Mouse (Mus musculus): Measurements from ENCODE around the gene Tcte2.
"Not testable (repeated sequence)": the region's sequence is repeated elsewhere in the genome, so short reads cannot be mapped to it uniquely, and the experiment has no call there.

Gene Tcte2

DNA sequence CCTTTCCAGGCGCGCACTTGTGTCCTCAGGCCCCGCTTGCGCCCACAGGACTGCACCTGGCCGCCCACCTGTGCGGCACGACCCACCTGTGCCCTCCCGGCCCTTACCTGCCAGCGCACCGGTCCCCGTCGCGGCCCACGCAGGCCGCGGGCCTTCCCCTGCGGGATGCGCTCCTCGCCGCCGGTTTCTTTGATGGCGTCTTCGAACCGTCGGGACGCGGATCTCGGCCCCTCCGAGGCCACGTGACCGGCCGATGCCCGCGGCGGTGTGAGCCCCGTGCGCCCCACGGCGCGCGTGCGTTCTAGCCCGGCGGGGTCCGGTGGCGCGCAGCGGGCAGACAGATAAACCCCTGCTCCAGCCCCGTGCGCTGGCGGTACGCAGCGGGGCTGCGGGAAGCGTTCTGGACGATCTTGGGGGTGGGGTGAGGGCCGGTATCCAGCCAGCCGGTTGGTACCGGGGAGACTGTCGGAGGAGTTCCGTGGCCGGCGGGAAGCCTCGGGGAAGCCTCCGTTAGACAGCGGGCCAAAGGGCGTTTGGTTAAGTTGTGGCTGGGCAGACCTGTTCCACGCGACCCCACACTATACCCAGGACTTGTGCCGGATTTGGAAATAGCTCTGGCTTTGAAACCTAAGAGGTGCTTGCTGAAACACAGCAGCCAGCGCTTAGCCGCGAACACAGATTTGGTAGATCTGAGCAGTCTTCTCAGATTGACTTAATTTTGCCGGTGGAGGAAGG lies at the start of gene Tcte2:
Tcte2 (minus strand) TSS at position 647 of the 735 bp plus-strand sequence.
- peak; percentile 52 for DNase-seq

DNA sequence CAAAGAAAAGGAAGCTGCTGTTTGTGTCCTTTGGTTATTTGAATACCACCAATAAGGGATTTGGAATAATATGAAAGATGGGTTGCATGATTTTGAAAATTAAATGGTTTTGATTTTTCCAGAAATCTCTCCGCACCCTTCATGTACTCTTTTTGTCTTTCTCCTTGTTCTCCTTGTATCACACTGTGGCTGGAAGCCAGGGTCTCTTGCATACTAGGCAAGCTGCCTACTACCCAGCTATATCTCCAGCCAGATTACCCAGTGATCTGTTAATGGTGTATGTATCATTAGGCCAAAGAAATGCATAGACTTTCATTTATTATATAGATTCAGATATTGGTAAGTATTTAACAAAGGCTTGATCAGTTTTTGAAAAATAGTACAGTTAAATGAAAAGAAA lies 44.4 kb upstream of the Tcte2 start:
- DNase-seq = no peak

DNA sequence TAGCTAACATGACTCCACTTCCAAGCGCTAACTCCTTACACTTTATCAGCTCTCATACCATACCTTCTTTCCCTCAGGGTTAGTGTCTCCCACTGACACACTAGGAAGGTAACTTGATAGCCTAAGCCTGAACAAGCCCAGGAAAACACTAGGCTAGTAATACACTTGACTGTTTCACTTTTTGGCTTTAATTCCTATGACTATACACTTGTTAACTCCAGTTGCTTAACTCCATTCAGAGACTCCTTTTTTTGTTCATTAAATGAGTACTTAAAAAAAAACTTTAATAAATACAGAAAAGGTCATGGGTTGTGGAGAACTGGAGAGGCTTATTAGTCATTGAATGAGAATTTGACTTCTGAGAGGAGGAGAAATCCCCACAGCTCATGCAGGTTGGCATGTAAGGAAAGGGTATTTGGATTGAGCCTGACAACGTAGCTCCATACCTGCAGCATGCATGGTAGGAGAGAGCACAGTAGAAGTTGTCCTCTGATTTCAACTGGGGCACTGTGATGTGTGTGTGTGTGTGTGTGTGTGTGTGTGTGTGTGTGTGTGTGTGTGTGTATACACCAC lies 41.3 kb upstream of the Tcte2 start:
- DNase-seq = no peak

DNA sequence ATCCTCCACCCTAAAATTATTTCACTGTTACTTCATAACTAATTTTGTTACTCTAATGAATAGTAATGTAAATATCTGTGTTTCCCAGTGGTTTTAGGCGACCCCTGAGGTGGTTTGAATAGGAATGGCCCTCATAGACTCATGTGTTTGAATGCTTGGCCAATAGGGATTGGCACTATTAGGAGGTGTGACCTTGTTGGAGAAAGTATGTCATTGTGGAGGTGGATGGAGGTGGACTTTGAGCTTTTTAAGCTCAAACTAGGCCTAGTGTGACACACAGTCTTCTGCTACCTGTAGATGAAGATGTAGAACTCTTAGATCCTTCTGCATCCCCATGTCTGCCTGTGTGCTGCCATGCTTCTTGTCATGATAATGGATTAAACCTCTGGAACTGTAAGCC lies 36.1 kb upstream of the Tcte2 start:
- no peak for DNase-seq

DNA sequence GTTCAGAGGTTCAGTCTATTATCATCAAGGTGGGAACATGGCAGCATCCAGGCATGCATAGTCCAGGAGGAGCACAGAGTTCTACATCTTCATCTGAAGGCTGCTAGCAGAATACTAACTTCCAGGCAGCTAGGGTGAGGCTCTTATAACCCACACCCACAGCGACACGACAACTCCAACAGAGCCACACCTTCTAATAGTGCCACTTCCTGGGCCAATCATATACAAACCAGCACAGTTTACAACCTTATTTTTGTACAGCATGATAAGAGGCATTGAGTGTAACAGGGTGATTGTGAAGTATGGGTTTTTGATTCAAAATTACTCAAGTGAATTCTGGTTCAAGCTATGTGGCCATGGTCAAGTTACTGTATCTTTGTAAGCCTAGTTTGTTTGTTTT lies 28.4 kb upstream of the Tcte2 start:
- not testable (repeated sequence) for DNase-seq

DNA sequence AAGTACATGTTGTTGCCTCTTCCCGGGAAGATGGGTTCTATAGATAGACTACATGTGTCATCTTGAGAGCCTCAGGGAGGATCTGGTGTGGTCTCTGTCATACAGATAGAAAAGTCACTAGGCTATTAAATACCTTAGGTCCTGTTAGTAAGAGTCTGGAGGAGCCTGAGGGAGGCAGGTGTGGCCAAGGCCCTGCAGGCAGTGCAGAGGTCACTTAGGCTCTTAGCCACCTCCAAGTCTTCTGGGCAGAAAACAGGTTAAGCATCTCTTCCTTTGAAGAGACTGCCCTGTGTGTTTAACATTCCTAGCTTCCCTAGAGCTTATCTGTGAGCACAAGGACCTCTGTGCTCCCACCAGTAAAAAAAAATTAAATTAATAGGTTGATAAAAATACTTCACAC lies 21.8 kb upstream of the Tcte2 start:
- no peak for DNase-seq

DNA sequence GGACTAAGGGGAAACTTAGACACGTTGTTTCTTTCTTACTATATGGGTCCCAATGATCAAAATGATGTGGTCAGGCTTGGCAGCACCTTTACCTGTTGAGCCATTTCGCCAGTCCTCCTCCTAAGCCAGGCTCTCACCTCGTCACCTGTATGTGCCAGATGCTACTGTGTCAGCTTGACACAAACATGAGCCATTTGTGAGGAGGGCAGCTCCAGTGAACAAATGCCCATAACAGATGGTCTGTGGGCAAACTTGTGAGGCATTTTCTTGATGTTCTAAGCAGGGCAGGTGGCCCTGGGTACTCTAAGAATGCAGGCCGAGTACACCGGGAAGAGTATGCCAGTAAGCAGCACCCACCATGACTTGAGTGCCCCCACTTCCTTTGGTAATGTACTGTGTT lies 20.3 kb upstream of the Tcte2 start:
- DNase-seq = no peak

DNA sequence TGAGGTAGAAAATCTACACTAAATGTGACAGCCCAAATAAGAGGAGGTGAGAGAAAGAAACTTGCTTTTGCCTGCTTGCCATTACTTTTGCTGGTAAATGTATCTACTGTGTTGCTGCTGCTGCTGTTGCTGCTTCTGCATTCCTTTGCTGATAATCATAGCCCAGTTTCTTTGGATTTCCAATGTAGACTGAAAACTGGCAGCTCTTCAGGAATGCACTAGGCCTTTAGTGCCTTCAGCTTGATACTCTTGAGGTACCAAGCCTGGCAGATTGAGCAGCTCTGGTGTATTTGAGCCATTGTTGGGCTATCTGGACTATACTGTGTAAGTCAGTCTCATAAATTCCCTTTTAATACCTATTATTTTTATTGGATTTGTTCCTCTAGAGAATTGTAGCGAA lies 17.2 kb upstream of the Tcte2 start:
- DNase-seq = no peak

DNA sequence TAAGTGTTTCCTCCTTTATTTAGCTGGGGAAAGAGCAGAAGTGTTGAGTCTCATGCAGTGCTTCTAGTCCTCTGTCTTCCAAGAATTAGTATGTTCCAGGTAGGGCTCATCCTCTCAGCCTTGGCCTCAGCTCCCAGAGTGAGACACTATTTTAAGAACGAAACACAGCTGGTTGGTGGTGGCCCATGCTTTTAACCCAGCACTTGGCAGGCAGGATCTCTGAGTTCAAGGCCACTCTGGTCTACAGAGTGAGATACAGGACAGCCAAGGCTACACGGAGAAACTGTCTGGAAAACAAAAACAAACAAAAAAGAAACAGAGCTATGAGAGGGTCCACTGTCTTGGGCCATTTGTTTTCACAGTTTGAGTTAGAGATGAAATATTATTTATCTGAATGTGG lies 16.1 kb upstream of the Tcte2 start:
- no peak for DNase-seq

DNA sequence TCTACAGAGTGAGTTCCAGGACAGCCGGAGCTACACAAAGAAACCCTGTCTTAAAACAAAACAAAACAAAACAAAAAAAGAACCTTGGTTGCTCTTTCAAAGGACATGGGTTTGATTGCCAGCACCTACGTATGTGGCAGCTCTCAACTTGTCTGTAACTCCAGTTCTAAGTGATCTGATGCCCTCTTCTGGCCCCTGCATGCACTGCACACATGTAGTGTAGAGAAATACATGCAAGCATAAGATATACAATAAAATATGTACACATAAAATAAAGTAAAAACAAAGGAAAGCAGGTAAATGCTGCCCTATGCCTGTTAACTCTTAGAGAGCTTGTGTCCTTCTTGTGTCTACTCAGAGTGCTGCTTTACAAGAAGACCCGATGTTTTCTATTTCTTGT lies 7.6 kb upstream of the Tcte2 start:
- DNase-seq = peak; percentile 57

DNA sequence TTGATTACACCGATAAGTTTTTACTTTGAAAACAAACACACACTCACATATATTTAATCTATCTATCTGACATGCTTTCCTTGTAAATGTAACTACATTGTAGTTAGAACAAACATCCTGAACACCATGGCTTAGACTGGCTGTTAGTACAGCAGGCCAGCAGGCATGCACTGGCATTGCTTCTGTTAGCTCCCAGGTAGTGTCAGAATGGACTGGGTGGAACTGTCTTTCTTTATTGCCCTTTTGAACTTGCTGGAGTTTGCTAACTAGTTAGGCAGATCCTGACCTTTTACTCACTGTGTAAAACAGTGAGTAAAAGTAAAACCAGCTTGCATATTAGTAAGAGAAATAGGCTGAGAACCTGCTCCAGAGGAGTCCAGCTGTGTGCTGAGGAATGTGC lies 6.9 kb upstream of the Tcte2 start:
- DNase-seq = peak; percentile 68

DNA sequence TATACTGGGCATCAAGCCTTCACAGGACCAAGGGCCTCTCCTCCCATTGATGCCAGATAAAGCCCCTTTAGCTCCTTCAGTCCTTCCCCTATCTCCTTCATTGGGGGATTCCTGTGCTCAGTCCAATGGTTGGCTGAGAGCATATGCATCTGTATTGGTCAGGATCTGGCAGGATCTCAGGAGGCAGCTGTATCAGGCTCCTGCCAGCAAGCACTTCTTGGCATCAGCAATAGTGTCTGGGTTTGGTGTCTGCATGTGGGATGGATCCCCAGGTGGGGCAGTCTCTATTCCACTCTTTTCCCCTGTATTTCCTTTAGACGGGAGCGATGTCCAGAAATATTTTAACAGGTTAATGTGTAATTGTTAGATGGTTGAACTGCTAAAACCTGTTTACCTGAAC lies 3.3 kb upstream of the Tcte2 start:
- DNase-seq = peak; percentile 41

DNA sequence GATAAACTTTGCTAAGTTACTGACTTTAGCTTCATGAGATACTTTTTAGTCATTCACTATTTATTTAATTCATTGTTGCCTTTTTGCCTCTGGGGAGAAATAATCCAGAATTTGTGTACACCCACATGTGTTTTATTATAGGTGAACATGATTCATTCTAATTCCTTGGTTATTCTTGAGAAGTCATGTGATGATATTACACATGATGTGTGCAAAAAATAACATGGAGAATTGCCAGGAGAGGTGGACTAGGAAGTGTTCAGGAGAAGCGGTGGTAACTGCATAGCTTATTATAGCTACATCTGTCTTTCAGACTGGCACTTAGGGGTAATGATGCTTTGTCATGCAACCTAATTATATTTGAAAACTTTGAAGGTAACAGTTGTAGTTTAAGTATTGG lies 2.2 kb upstream of the Tcte2 start:
- no peak for DNase-seq

DNA sequence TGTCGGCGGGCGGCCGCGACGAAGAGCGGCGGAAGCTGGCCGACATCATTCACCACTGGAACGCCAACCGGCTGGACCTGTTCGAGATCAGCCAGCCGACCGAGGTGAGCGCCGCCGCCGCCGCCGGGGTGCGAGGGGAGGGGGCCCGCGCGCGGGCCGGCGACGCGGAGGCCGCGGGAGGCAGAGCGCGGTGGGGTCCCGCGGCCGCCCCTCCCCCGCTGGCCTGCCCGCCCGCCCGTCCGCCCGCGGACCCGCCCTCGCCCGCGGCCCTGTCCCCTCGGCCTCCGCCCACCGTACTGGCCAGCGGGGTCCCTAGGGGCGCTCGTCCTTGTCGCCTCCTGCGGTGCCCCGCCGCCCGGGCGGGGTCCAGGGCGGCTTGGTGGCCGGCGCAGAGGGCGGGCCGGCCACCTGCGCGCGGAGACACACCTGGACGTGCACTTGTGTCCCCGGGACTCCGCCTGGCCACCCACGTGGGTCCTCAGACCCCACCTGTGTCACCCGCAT lies 898 bp downstream of the Tcte2 start:
- DNase-seq = no peak

DNA sequence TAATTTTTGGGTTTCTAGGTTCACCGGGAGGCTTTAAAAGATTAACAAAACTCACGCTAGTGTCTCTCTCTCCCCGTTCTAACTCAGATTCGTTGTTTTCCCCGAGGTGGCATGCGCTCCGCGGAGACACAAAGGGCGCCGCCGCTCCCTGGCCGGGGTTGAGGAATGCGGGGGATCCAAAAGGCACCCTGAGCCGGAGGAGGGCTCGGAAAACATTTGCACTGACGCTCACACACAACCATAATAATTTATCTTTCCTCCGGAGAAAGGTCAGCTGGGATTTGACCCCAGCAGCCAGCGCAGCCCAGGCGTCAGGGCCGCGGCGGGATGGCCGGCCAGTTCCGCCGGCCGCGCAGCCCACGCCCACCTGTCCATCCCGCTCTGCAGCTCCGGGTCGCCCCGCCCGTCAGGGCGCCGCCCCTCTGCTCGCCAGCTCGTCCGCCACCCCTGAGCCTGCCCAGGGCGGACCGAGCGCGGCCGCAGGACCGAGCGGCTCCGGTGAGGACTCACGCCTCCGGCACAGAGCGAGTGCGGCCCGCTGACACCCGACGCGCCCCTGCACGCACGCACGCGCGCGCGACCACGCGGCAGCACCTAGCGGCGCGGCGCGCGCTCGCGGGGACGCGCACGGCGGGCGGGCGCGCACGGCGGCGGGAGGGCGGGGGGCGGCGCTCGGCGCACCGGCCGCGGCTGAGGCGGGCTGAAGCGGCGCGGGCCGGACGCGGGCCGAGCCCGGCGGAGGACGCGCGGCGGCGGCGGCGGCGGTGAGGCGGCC lies 1.6 kb downstream of the Tcte2 start, which contains the start of gene Afdn:
Afdn (plus strand) TSS at position 687 of the 775 bp plus-strand sequence.
- peak; percentile 89 for DNase-seq

DNA sequence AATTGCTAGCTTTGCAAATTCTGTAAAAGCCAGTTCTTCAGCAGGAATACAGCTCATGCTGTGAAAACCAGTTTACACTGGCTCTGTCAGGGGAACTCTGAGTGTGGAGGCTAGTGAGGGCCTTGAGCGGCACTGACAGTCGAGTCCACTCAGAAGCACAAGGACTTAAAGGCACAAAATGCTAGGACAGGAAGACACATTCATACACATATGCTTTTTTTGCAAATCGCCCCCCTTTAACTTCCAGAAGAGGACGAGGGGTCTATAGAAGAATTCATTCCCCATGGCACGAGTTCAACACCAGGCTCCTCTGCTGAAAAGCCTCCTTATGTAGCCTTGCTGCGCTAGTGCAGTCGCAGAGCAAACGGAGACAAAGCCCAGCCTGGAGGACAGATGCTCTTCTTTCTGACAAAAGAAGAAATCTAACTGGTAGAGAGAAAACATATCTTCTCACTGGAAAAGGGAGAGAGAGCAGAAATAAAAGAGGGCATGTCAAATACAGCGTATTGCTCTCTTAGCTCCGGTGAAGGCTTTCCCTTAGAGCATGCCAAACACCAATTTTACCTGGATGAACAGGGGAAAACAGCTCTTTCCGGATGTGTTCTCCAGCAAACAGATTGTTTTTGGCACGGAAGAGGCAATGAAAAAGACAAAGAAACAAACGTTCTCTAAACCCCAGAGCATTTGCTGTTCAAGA lies 2.3 kb downstream of the Tcte2 start:
- peak; percentile 59 for DNase-seq

DNA sequence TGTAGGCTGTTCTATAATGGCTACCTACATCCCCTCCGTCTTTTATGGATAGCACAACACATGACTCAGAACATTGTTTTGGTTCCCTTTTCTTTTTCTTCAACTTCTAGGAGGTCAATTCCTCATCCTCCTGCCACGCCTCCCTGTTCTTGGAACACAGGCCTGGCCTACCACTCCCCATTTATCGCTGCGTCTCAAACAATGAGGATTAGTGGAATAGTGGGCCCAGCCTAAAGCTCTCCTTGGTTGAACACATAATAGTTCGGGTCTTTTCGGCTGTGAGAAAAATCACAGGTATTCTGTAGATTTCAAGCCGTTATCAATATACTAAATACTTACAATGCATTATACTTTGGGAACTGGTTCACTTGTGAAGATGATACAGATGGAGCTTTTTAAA lies 3.0 kb downstream of the Tcte2 start:
- no peak for DNase-seq

DNA sequence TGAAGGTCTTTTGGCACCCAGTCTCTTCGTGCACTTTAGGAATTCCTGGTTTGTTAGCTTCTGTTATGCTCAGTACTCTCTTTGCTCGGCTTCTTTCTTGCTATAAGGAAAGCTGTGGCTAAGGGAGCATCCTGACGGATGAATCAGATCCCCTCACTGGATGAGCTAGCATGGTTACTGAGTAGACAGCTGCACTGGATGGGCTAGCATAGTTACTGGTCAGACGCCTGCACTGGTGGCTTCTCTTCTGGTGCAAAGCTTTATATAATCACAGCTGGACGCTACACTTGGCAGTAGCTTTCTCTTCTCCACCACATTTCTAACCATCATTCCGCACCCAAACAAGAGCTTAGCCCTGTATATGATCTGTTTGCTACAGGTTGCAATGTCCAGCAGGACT lies 6.7 kb downstream of the Tcte2 start:
- no peak for DNase-seq

DNA sequence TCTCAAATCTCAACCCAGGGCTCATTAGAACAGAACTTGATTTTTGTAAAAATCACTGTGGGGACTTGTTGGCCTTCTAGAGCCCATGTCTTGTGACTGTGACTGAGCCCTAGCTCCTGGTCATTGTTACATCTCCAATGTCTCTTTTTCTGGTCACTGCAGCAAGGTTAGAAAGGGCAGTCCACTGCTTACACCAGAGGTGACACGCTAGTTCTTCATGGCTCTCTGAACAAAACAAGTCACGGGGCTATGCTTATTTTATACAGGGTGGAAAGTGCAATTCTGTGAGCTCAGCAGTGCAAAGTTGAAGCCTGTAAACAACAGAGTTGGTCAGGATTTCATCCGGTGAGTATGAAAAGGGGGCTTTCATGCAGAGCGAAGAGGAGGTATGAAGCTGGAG lies 7.7 kb downstream of the Tcte2 start:
- no peak for DNase-seq

DNA sequence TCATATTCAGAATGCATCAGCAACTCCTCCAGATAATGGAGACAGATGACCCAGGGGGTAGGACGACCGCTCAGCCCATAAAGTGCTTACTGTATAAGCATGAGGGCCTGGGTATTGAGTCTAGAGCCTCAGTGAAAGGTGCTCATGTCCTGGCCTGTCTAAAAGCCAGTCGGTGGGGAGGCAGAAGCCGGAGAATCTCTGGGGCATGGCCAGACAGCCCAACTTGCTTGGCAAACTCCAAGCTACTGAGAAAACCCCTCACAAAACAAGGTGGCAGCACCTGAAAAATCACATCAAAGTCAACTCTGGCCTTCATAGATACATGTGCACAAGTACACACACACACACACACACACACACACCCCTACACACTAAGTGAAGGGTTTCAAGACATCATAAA lies 12.6 kb downstream of the Tcte2 start:
- DNase-seq = no peak

DNA sequence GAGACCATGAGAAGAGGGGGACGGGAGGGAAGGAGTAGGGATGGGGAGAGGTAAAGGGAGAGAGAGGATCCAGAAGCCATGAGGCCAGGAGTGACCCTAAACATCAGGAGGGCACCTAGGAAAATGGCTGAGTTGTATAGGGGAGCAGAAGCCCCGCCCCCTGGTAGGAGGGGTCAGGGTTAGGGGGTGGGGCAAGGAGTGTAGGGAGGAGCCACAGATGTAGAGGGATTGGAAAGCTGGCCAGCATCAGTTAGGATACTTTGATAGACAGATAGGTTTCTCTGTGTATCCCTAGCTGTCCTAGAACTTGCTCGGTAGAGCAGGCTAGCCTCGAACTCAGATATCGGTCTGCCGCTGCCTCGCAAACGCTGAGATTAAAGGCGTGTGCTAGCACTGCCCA lies 13.9 kb downstream of the Tcte2 start:
- no peak for DNase-seq

DNA sequence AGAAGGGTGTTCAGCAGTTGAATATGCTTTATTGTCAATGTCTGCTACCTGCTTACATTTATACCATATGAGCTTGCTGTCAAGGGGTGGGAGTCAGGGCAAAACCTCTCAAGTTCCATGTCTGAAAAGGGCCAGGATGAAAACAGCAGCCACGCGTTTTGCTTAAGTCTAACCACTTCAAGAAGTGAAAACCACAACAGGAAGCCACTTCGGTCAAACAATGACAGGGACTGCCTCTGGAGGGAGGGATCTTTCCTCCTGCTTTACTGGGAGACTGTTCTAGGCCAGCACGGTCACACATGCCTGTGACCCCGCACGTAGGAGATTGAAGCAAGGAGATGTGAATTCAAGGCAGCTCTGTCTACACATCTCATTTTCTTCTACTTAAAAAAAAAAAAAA lies 15.3 kb downstream of the Tcte2 start:
- DNase-seq = no peak

DNA sequence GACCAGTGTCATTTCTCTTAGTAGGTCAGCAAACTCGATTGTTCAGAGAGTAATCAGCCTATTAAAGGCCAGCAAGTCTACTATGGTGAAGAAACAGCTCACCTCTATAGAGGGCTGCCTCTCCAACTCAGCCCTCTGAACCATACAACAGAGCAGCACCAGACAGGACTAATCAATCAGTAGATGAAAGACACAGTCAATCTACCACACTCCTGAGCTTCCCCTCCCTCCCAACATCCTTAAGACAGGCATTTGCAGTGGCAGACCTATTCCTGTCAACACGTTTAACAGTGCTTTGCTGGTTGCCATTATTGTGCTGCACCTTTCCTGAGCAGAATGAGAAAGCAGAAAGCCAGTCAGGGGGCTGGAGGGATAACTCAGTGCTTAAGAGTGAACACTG lies 16.3 kb downstream of the Tcte2 start:
- DNase-seq = peak; percentile 49

All from kidney, adult 9 months (tissue).